Mouse (Mus musculus) liver, adult 2 months (tissue): ENCODE results near the gene Cnih1. TPM values are rescaled to one million over a fixed set of nuclear protein-coding genes. Genes with fewer than 3 reads are reported as not detected.

ENCODE experiments used
- DNase-seq: peaks from one replicate; pipeline ENCODE4 v3.0.0-alpha.2; 2011; ENCODE audit warnings: low read depth, low spot score; ENCODE audit errors: extremely low read depth
- H3K27ac ChIP-seq: fragments of 200-500 bp; replicated peaks from 2 replicates; pipeline ENCODE4 v1.5.1; 2012; ENCODE audit warnings: low read depth, mild to moderate bottlenecking, control low read depth, inconsistent platforms, low read length; ENCODE audit not compliant: insufficient read depth
- H3K27me3 ChIP-seq: fragments of 200-500 bp; 2 replicates; pipeline ENCODE4 v1.6.1; 2012; ENCODE audit warnings: mild to moderate bottlenecking, moderate library complexity, low read length, inconsistent platforms; ENCODE audit not compliant: control insufficient read depth, insufficient read depth
- H3K36me3 ChIP-seq: fragments of 200-500 bp; 2 replicates; pipeline ENCODE4 v1.6.1; 2012; ENCODE audit warnings: low read length, inconsistent platforms; ENCODE audit not compliant: control insufficient read depth, insufficient read depth
- H3K4me1 ChIP-seq: fragments of 200-500 bp; 2 replicates; pipeline ENCODE4 v1.6.1; 2011; ENCODE audit warnings: low read length; ENCODE audit not compliant: control insufficient read depth, insufficient read depth
- H3K4me3 ChIP-seq: fragments of 200-500 bp; 2 replicates; pipeline ENCODE4 v1.5.1; 2011; ENCODE audit warnings: low read depth, mild to moderate bottlenecking, control low read depth, low read length, moderate library complexity; ENCODE audit not compliant: insufficient read depth
- H3K79me2 ChIP-seq: fragments of 200-500 bp; 2 replicates; pipeline ENCODE4 v1.6.1; 2012; ENCODE audit warnings: inconsistent platforms, mild to moderate bottlenecking, low read length, moderate library complexity; ENCODE audit not compliant: control insufficient read depth, insufficient read depth
- H3K9ac ChIP-seq: fragments of 200-500 bp; 2 replicates; pipeline ENCODE4 v1.6.1; 2012; ENCODE audit warnings: low read depth, mild to moderate bottlenecking, control low read depth, inconsistent platforms, low read length
- CTCF ChIP-seq: fragments of 200-500 bp; IDR thresholded peaks from 2 replicates; pipeline ENCODE4 v1.5.1; 2011; ENCODE audit warnings: low read depth, low read length, control low read depth
- POLR2A ChIP-seq: fragments of 200-500 bp; IDR thresholded peaks from 2 replicates; pipeline ENCODE4 v1.6.1; 2011; ENCODE audit warnings: low read length, control low read depth; ENCODE audit not compliant: insufficient read depth; ENCODE audit errors: extremely low read depth
- WGBS: fragments of 180-500 bp; shearing (Covaris S2); methylation state at CpG from one replicate; pipeline ENCODE4 v1.1.7; 2018; 5-methylcytosine and 5-hydroxymethylcytosine counted together
- polyA plus RNA-seq: library from polyadenylated mRNA; depleted of rRNA; stranded (reverse); fragments of >200 nt; gene quantifications from 2 replicates; pipeline ENCODE4 v1.2.3, GENCODE M21; 2012; rRNA removed
- total RNA-seq: library from RNA; depleted of rRNA; stranded (reverse); fragments of >200 nt; gene quantifications from 2 replicates; pipeline ENCODE4 v1.2.3, GENCODE M21; 2014; rRNA removed

Cnih1 gene
- total RNA-seq (51.8 and 55.7 TPM in 2 replicates), polyA plus RNA-seq (69.5 and 83.3 TPM in 2 replicates)

- DNase-seq: peak; percentile 71
Measured at GRCm38 (mm10) chr14:46787787-46788504, at the start of gene Cnih1. Gene Cnih1 (minus strand): TSS chr14:46788411.

GRCm38 (mm10) chr14:46832354-46833272 lies 44.4 kb upstream of the Cnih1 start:
- TF ChIP-seq POLR2A (no peak), CTCF (no peak)
- peaks cover 11% of the 10 kb centered on the region for H3K4me1 ChIP-seq
- WGBS: 5% methylated on average over 40 of the region's 40 CpGs
- peak overlapping the region; percentile 89 for H3K4me3 ChIP-seq
- H3K9ac ChIP-seq: peak overlapping the region; percentile 90
- DNase-seq: peak; percentile 67
- H3K27me3 ChIP-seq: no peaks in the 10 kb centered on the region
- H3K79me2 ChIP-seq: peaks cover 18% of the 10 kb centered on the region; the same call in 1 of the 2 replicates
- H3K27ac ChIP-seq: peak overlapping the region; percentile 85
- no peaks in the 10 kb centered on the region for H3K36me3 ChIP-seq

More at GRCm38 (mm10) chr14:46787787-46788504, at the start of gene Cnih1:
- 2% methylated on average over 82 of the region's 86 CpGs for whole genome bisulfite sequencing
- peak within 1 kb of the TSS; percentile 100 for H3K4me3 ChIP-seq
- TF ChIP-seq POLR2A (peak; percentile 26; the same call in 1 of the 2 replicates), CTCF (peak; percentile 81)
- peak within 1 kb of the TSS; percentile 98 for H3K9ac ChIP-seq
- H3K27me3 ChIP-seq: no peaks in the 10 kb centered on the region
- peak within 1 kb of the TSS; percentile 88 for H3K27ac ChIP-seq
- peaks cover 14% of the 10 kb centered on the region for H3K4me1 ChIP-seq
- peaks cover 22% of the 10 kb centered on the region; the same call in 1 of the 2 replicates for H3K79me2 ChIP-seq
- H3K36me3 ChIP-seq: no peaks in the 10 kb centered on the region; the same call in 1 of the 2 replicates

GRCm38 (mm10) chr14:46831837-46832333 lies 43.7 kb upstream of the Cnih1 start, which contains the start of gene Cgrrf1:
Gene Cgrrf1 (plus strand): TSS chr14:46832125.
- H3K9ac ChIP-seq: peak within 1 kb of the TSS; percentile 90
- no peaks in the 10 kb centered on the region for H3K36me3 ChIP-seq
- H3K27ac ChIP-seq: peak within 1 kb of the TSS; percentile 85
- DNase-seq: peak; percentile 92
- TF ChIP-seq CTCF (peak; percentile 32), POLR2A (peak; percentile 74)
- H3K4me1 ChIP-seq: peaks cover 11% of the 10 kb centered on the region
- H3K4me3 ChIP-seq: peak within 1 kb of the TSS; percentile 89
- WGBS: under 1% methylated on average over 32 of the region's 32 CpGs
- peaks cover 17% of the 10 kb centered on the region; the same call in 1 of the 2 replicates for H3K79me2 ChIP-seq
- H3K27me3 ChIP-seq: no peaks in the 10 kb centered on the region

GRCm38 (mm10) chr14:46831295-46831694 lies 43.1 kb upstream of the Cnih1 start:
- no peaks in the 10 kb centered on the region for H3K36me3 ChIP-seq
- H3K79me2 ChIP-seq: peaks cover 17% of the 10 kb centered on the region; the same call in 1 of the 2 replicates
- H3K9ac ChIP-seq: no peak overlapping the region
- DNase-seq: peak; percentile 19
- peaks cover 11% of the 10 kb centered on the region for H3K4me1 ChIP-seq
- TF ChIP-seq CTCF (no peak), POLR2A (no peak)
- H3K27me3 ChIP-seq: no peaks in the 10 kb centered on the region
- 7% methylated on average over 4 of the region's 4 CpGs for WGBS
- no peak overlapping the region for H3K27ac ChIP-seq
- H3K4me3 ChIP-seq: peak overlapping the region; percentile 89

GRCm38 (mm10) chr14:46827430-46827829 lies 39.2 kb upstream of the Cnih1 start:
- Histone ChIP-seq H3K27me3 (no peaks in the 10 kb centered on the region), H3K9ac (no peak overlapping the region), H3K27ac (no peak overlapping the region), H3K4me1 (peaks cover 7% of the 10 kb centered on the region), H3K79me2 (peaks cover 3% of the 10 kb centered on the region; the same call in 1 of the 2 replicates), H3K36me3 (no peaks in the 10 kb centered on the region), H3K4me3 (no peak overlapping the region)
- no peak for TF ChIP-seq CTCF
- TF ChIP-seq POLR2A: no peak
- DNase-seq: no peak
- WGBS: 84% methylated on average over 1 of the region's 1 CpGs
